Mouse (Mus musculus) midbrain, embryonic 14.5 days (tissue): ENCODE results near the gene Mep1a. TPM values are rescaled to one million over a fixed set of nuclear protein-coding genes. Genes with fewer than 3 reads are reported as not detected.
"Not testable (repeated sequence)": the region's sequence is repeated elsewhere in the genome, so short reads cannot be mapped to it uniquely, and the experiment has no call there.

ENCODE experiments used
- ATAC-seq: fragments of 200-750 bp; cut with Nextera tagmentation; 2 replicates; pipeline ENCODE4 v1.8.0; 2017; ENCODE audit warnings: moderate number of reproducible peaks, moderate library complexity; ENCODE audit not compliant: low FRiP score, low TSS enrichment
- DNase-seq: peaks from one replicate; pipeline ENCODE4 v3.0.0-alpha.2; 2015
- H3K27ac ChIP-seq: fragments of 300-500 bp; sonication (generic); replicated peaks from 2 replicates; pipeline ENCODE4 v1.5.1; 2014; ENCODE audit warnings: mild to moderate bottlenecking, low read depth, low read length, moderate library complexity
- H3K27me3 ChIP-seq: fragments of 300-500 bp; sonication (generic); 2 replicates; pipeline ENCODE4 v1.6.1; 2014; ENCODE audit warnings: low read length, control low read depth, mixed read lengths; ENCODE audit not compliant: control insufficient read depth, insufficient read depth
- H3K36me3 ChIP-seq: fragments of 300-500 bp; sonication (generic); 2 replicates; pipeline ENCODE4 v1.6.1; 2014; ENCODE audit warnings: low read length, control low read depth; ENCODE audit not compliant: control insufficient read depth, insufficient read depth
- H3K4me1 ChIP-seq: fragments of 300-500 bp; sonication (generic); 2 replicates; pipeline ENCODE4 v1.6.1; 2014; ENCODE audit warnings: mild to moderate bottlenecking, antibody characterized with exemption, low read length, control low read depth; ENCODE audit not compliant: control insufficient read depth, insufficient read depth
- H3K4me2 ChIP-seq: fragments of 300-500 bp; sonication (generic); 2 replicates; pipeline ENCODE4 v1.6.1; 2014; ENCODE audit warnings: mild to moderate bottlenecking, low read length, moderate library complexity
- H3K4me3 ChIP-seq: fragments of 300-500 bp; sonication (generic); replicated peaks from 2 replicates; pipeline ENCODE4 v1.5.1; 2014; ENCODE audit warnings: low read depth, low read length
- H3K9ac ChIP-seq: fragments of 300-500 bp; sonication (generic); replicated peaks from 2 replicates; pipeline ENCODE4 v1.6.1; 2014; ENCODE audit warnings: mild to moderate bottlenecking, low read length, moderate library complexity
- H3K9me3 ChIP-seq: fragments of 300-500 bp; sonication (generic); 2 replicates; pipeline ENCODE4 v1.6.1; 2016; ENCODE audit warnings: low read length, control low read depth, mixed read lengths; ENCODE audit not compliant: control insufficient read depth
- WGBS: fragments of 180-500 bp; shearing (Covaris S2); extraction: QIAGEN DNeasy Blood & Tissue Kit; methylation state at CpG from one replicate; pipeline ENCODE4 v1.1.7; 2014; 5-methylcytosine and 5-hydroxymethylcytosine counted together
- polyA plus RNA-seq: library from polyadenylated mRNA; unstranded; fragments of >200 nt; fragmentation: Nextera tagmentation; extraction: Ambion mirVana; gene quantifications from 2 replicates; pipeline ENCODE4 v1.2.1, GENCODE M21; 2014

The Mep1a gene
- polyA plus RNA-seq, 1 experiment from 2014 or later = 0.07 TPM

DNA sequence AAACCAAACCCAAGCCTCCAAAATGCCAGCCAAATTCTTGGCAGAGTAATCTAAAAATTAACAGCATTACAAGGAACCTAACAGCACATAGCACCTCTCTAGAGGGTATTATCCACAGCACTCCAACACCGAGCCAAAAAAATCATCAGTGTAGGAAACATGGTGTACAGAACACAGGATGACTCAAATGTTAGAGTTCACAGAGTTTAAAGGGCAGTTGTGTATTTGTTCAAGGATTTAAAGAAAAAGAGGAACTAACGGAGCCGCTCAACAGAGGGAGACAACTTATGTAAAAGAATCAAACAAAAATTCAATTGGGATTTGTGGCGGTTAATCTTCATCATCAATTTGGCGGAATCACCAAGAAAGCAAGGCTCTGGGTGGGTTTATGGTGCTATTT lies 7.1 kb downstream of the Mep1a start:
- WGBS = 86% methylated on average over 5 of the region's 5 CpGs
- Histone ChIP-seq H3K27me3 (no peaks in the 10 kb centered on the region), H3K4me3 (no peak overlapping the region), H3K9ac (no peak overlapping the region), H3K9me3 (no peaks in the 10 kb centered on the region), H3K36me3 (no peaks in the 10 kb centered on the region), H3K4me2 (no peak overlapping the region), H3K4me1 (no peaks in the 10 kb centered on the region), H3K27ac (no peak overlapping the region)
- DNase-seq = no peak
- no peak for ATAC-seq

DNA sequence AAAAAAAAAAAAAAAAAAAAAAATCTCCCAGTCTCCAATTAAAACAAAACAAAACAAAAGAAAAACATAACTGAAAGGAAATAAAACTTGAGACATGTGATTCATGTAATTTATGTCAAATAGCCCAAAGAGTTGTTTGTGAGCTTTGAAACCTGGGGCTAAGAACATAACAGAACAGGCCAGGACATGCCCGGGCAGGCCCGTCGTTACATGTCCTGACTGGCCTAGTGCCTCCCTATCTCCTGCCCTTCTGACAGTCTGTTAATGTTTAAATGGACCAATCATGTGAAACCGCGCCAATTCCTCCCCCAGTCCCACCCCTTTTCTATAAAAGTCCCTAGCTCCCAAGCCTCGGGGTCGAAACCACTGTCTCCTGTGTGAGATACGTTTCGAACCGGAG lies 12.2 kb downstream of the Mep1a start:
- not testable (repeated sequence) for H3K4me3 ChIP-seq, H3K9ac ChIP-seq, H3K27me3 ChIP-seq, H3K9me3 ChIP-seq, H3K4me2 ChIP-seq, ATAC-seq, H3K27ac ChIP-seq, H3K36me3 ChIP-seq, DNase-seq, H3K4me1 ChIP-seq
- WGBS = 98% methylated on average over 5 of the region's 10 CpGs

DNA sequence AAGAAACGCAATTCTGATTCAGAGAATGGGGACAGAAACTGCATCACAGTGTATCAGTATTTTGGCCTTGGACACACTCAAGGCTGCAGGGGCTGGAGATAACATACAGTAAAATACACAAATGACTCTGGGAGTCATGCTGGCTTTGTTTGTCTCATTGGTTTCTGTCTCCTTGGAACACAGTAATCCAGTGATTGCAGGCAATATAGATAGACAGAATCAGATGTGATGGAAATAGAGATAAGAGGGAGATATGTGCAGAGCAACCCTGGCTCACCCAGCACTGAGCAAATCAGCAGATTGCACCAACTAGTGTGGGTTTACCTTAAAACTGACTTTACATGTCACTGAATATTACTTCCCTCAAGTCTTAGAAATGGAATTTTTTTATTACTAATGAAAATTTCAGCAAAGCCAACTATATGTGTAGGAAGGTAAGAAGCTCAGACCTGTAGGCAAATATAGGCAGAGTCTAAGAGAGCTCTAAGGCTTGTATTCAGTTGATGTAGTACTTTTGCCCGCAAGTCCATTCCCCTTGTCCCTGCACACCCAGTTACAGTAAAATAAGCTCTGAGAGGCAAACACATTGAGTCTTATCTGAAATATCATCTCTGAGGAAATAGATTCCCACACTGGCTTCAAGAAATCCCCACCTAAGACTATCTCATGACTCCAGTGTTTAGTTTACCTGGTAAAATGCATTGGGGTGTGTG lies 14.0 kb downstream of the Mep1a start:
- Histone ChIP-seq H3K9ac (no peak overlapping the region), H3K4me3 (no peak overlapping the region), H3K9me3 (no peaks in the 10 kb centered on the region), H3K27ac (no peak overlapping the region), H3K4me1 (no peaks in the 10 kb centered on the region), H3K4me2 (no peak overlapping the region), H3K27me3 (no peaks in the 10 kb centered on the region), H3K36me3 (no peaks in the 10 kb centered on the region)
- WGBS = 91% methylated on average over 2 of the region's 2 CpGs
- ATAC-seq (no peak), DNase-seq (no peak)

DNA sequence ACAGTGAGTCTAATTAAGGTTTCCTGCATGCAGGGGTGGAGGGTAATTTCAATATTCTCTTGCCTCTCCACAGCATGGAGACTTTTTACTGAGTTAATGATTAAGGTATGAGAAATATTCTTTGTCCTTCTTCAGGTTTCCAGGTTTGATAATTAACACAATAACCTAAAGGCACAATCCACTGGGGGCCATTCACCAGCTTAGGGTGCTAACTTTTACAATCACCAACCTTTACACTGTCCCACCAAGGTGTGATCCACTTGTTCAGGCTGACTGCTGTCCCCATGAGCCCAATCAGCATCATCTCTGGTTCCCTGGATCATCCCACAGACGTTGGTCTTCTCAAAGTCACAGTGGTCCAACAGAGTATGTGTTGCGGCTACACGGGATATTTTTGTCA lies 16.6 kb downstream of the Mep1a start:
- no peaks in the 10 kb centered on the region for H3K27me3 ChIP-seq
- no peak for ATAC-seq
- no peak overlapping the region for H3K4me3 ChIP-seq
- H3K36me3 ChIP-seq = no peaks in the 10 kb centered on the region
- WGBS = 88% methylated on average over 3 of the region's 3 CpGs
- no peak overlapping the region for H3K4me2 ChIP-seq
- no peak for DNase-seq
- H3K27ac ChIP-seq = no peak overlapping the region
- H3K4me1 ChIP-seq = no peaks in the 10 kb centered on the region
- no peak overlapping the region for H3K9ac ChIP-seq
- no peaks in the 10 kb centered on the region for H3K9me3 ChIP-seq

- Histone ChIP-seq H3K4me1 (no peaks in the 10 kb centered on the region), H3K27me3 (no peaks in the 10 kb centered on the region), H3K36me3 (no peaks in the 10 kb centered on the region), H3K27ac (no peak overlapping the region), H3K9ac (no peak overlapping the region), H3K9me3 (no peaks in the 10 kb centered on the region), H3K4me2 (no peak overlapping the region), H3K4me3 (no peak overlapping the region)
- DNase-seq (no peak), ATAC-seq (no peak)
These were observed 25.0 kb downstream of the Mep1a start for GRCm38 (mm10) chr17:43477621-43478020.

GRCm38 (mm10) chr17:43474775-43475174 lies 27.8 kb downstream of the Mep1a start:
- DNase-seq (no peak), ATAC-seq (no peak)
- Histone ChIP-seq H3K4me2 (no peak overlapping the region), H3K27me3 (no peaks in the 10 kb centered on the region), H3K4me3 (no peak overlapping the region), H3K4me1 (no peaks in the 10 kb centered on the region), H3K9me3 (no peaks in the 10 kb centered on the region), H3K27ac (no peak overlapping the region), H3K9ac (no peak overlapping the region), H3K36me3 (no peaks in the 10 kb centered on the region)
- 95% methylated on average over 16 of the region's 16 CpGs for WGBS

- no peak overlapping the region for H3K4me3 ChIP-seq
- no peak for ATAC-seq
- no peaks in the 10 kb centered on the region for H3K27me3 ChIP-seq
- H3K9ac ChIP-seq = no peak overlapping the region
- WGBS = 88% methylated on average over 4 of the region's 4 CpGs
- H3K4me2 ChIP-seq = no peak overlapping the region
- H3K27ac ChIP-seq = no peak overlapping the region
- H3K9me3 ChIP-seq = no peaks in the 10 kb centered on the region
- H3K4me1 ChIP-seq = no peaks in the 10 kb centered on the region
- H3K36me3 ChIP-seq = no peaks in the 10 kb centered on the region
- DNase-seq = no peak
These were observed 30.1 kb downstream of the Mep1a start for GRCm38 (mm10) chr17:43472558-43472957.

DNA sequence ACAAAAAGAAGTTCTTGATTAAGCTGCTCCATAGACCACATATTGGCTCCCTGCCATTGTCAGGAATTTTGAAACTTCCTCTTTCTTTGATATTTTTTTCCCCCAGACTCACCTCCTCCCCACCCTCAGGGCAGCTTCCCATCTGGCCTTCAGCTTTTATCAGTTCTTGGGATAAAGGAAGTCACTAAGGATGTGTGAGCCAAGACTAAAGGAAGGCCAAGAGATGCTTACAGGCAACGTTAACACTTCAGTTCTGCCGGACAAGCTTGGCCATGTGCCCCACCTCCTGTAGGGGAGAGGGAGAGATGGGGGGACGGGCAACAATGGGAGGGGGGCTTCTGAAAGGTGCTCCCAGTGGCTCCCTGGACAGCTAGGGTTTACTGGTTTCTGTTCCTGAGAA lies 32.6 kb downstream of the Mep1a start:
- no peak overlapping the region for H3K27ac ChIP-seq
- H3K4me2 ChIP-seq = no peak overlapping the region
- WGBS = 55% methylated on average over 3 of the region's 3 CpGs
- no peaks in the 10 kb centered on the region for H3K9me3 ChIP-seq
- no peaks in the 10 kb centered on the region for H3K4me1 ChIP-seq
- no peak for ATAC-seq
- no peak overlapping the region for H3K4me3 ChIP-seq
- no peaks in the 10 kb centered on the region for H3K36me3 ChIP-seq
- no peak overlapping the region for H3K9ac ChIP-seq
- no peak for DNase-seq
- H3K27me3 ChIP-seq = no peaks in the 10 kb centered on the region
